In the genomic region with DNA sequence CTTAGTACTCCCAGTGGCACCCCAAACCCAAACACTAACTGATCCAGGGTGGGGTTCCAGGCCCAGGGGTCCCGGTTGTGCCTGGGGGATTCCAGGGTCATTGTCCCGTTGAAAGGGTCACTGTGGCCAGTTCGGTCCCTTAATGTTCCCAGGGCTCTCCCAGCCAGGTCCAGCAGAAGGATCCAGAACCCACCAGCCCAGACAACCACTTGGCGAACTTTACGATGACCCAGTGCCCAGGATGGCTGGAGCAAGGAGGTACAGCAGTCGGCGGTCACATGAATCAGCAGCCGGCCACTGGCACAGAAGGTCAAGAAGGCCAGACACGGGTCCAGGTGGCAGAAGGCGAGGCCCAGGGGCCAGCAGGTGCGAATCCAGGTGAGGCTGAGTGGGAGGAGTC, we compare ENCODE assay signal across 27 mouse cellular contexts. TPM values are rescaled to one million over a fixed set of nuclear protein-coding genes. Genes with fewer than 3 reads are reported as not detected.
"Had no signal": no experiment of that assay in that cellular context is flagged by ENCODE, and none has a peak within 500 bp of the region (broad histone marks: within the 10 kb centered on the region; RNA-seq: fewer than 3 reads in every experiment).

No protein-coding gene starts in this region.

- H3K27ac ChIP-seq: liver, embryonic 14.5 days; midbrain, embryonic 15.5 days; neural tube, embryonic 13.5 days; neural tube, embryonic 15.5 days had no signal

- H3K4me2 ChIP-seq: lung, embryonic 14.5 days; midbrain, embryonic 15.5 days; neural tube, embryonic 13.5 days; neural tube, embryonic 15.5 days had no signal

- H3K9me3 ChIP-seq: midbrain, embryonic 10.5 days; midbrain, embryonic 15.5 days; neural tube, embryonic 13.5 days; neural tube, embryonic 15.5 days had no signal

- H3K9ac ChIP-seq: liver, embryonic 14.5 days; lung, embryonic 14.5 days; midbrain, embryonic 15.5 days; neural tube, embryonic 13.5 days; neural tube, embryonic 15.5 days had no signal

- H3K4me3 ChIP-seq: midbrain, embryonic 10.5 days; midbrain, embryonic 15.5 days; myocyte; neural tube, embryonic 13.5 days; neural tube, embryonic 15.5 days had no signal

- ATAC-seq: midbrain, embryonic 15.5 days had no signal

- H3K36me3 ChIP-seq: midbrain, embryonic 10.5 days; midbrain, embryonic 15.5 days; neural tube, embryonic 13.5 days; neural tube, embryonic 15.5 days had no signal

- DNase-seq: lung, adult 18-20 months; lung, embryonic 14.5 days; lung, postnatal 10 days; lung, postnatal 4 days; retina, postnatal 1 day; right cerebral cortex, adult 18-20 months; right cerebral cortex, postnatal 25 days; right cerebral cortex, postnatal 4 days; spleen, adult 18-20 months; thymus, adult 18-20 months; thymus, postnatal 14 days; thymus, postnatal 36 days had no signal

RNA-seq across cellular contexts. Expression of gene Gm15517, which starts 6.9 kb away (rescaled TPM):
- total RNA-seq: megakaryocyte, adult 5-6 weeks; megakaryocyte-erythroid progenitor cell, adult 5-6 weeks had no signal
- polyA plus RNA-seq: liver, embryonic 14.5 days; liver, embryonic 16.5 days; lung, embryonic 14.5 days; lung, embryonic 16.5 days; midbrain, embryonic 10.5 days; midbrain, embryonic 15.5 days; myocyte; neural tube, embryonic 11.5 days; neural tube, embryonic 13.5 days; neural tube, embryonic 15.5 days; small intestine, adult 2 months; stomach, embryonic 14.5 days; stomach, embryonic 16.5 days; thymus, postnatal 0 days had no signal

RNA-seq across cellular contexts. Expression of gene Acp4, which starts 10.9 kb away (rescaled TPM):
- total RNA-seq: megakaryocyte, adult 5-6 weeks; megakaryocyte-erythroid progenitor cell, adult 5-6 weeks had no signal
- polyA plus RNA-seq: liver, embryonic 14.5 days; liver, embryonic 16.5 days; lung, embryonic 16.5 days; midbrain, embryonic 10.5 days; neural tube, embryonic 11.5 days; neural tube, embryonic 13.5 days; small intestine, adult 2 months; stomach, embryonic 14.5 days had no signal

RNA-seq across cellular contexts. Expression of gene 1700028J19Rik, which starts 21.6 kb away (rescaled TPM):
- total RNA-seq: megakaryocyte-erythroid progenitor cell, adult 5-6 weeks had no signal

RNA-seq across cellular contexts. Expression of gene Gm36864, which starts 32.1 kb away (rescaled TPM):
- total RNA-seq: megakaryocyte, adult 5-6 weeks; megakaryocyte-erythroid progenitor cell, adult 5-6 weeks had no signal
- polyA plus RNA-seq: liver, embryonic 14.5 days; liver, embryonic 16.5 days; lung, embryonic 14.5 days; lung, embryonic 16.5 days; midbrain, embryonic 15.5 days; myocyte; neural tube, embryonic 11.5 days; neural tube, embryonic 13.5 days; neural tube, embryonic 15.5 days; small intestine, adult 2 months; stomach, embryonic 14.5 days; thymus, postnatal 0 days had no signal
